18 mouse cellular contexts compared by ENCODE assay signal in genomic region chr13:73564201-73564600, GRCm38 (mm10). TPM values are rescaled to one million over a fixed set of nuclear protein-coding genes. Genes with fewer than 3 reads are reported as not detected.
DNase-seq lines count a peak whose midpoint lies in the region.
"Had no signal": no experiment of that assay in that cellular context is flagged by ENCODE, and none has a peak within 500 bp of the region (broad histone marks: within the 10 kb centered on the region; RNA-seq: fewer than 3 reads in every experiment).

No protein-coding gene starts in this region.

- peak; percentile 71 for DNase-seq in heart, adult 11 months
- DNase-seq in heart, embryonic 10.5 days (ENCODE audit: low spot score): no peak
- DNase-seq: adrenal gland, adult 2 months; adrenal gland, adult 8-10 months; adrenal gland, postnatal 10 days; adrenal gland, postnatal 14 days; adrenal gland, postnatal 25 days; adrenal gland, postnatal 36 days; B cell, adult 2 months; cerebellum, adult 11 months; cerebellum, adult 11-12 months; cerebellum, adult 18-20 months; cerebellum, adult 2 months had no signal

- H3K27me3 ChIP-seq in heart, embryonic 10.5 days (ENCODE audit: insufficient read depth, poor library complexity, severe bottlenecking): no peaks in the 10 kb centered on the region

- H3K4me3 ChIP-seq in heart, embryonic 10.5 days: no peak overlapping the region

- no peaks in the 10 kb centered on the region for H3K36me3 ChIP-seq in heart, embryonic 10.5 days
- H3K36me3 ChIP-seq: G1E had no signal

- no peaks in the 10 kb centered on the region for H3K4me1 ChIP-seq in heart, embryonic 10.5 days

- WGBS in heart, embryonic 10.5 days: 80% methylated on average over 5 of the region's 5 CpGs

- no peaks in the 10 kb centered on the region for H3K9me3 ChIP-seq in heart, embryonic 10.5 days
- H3K9me3 ChIP-seq: G1E had no signal

- H3K27ac ChIP-seq in heart, embryonic 10.5 days: no peak overlapping the region

RNA-seq across cellular contexts. Expression of gene Slc6a3, which starts 27.7 kb away (rescaled TPM):
- 0.07 and 0.11 TPM in 2 replicates for polyA plus RNA-seq in heart, embryonic 10.5 days (2016; fragmentation: Nextera tagmentation; extraction: Ambion mirVana)
- polyA plus RNA-seq: activated CD4-positive, CD25-positive, alpha-beta regulatory T cell, adult 4 months; C2C12; CD4-positive, CD25-positive, alpha-beta regulatory T cell, adult 4 months; G1E; Patski had no signal

RNA-seq across cellular contexts. Expression of gene Clptm1l, which starts 39.6 kb away (rescaled TPM):
- 117 and 129 TPM in 2 replicates for polyA plus RNA-seq in heart, embryonic 10.5 days (2016; fragmentation: Nextera tagmentation; extraction: Ambion mirVana)
